Mouse (Mus musculus) lung, adult 2 months (tissue): ENCODE measurements around the gene Dgki.

Experiments used
- CTCF ChIP-seq: fragments of 200-500 bp; IDR thresholded peaks from 2 replicates; pipeline ENCODE4 v1.5.1; 2011; ENCODE audit warnings: mild to moderate bottlenecking, low read length, control low read depth; ENCODE audit not compliant: insufficient read depth
- POLR2A ChIP-seq: fragments of 200-500 bp; IDR thresholded peaks from 2 replicates; pipeline ENCODE4 v1.6.1; 2011; ENCODE audit warnings: low read depth, mild to moderate bottlenecking, control low read depth, low read length, borderline replicate concordance; ENCODE audit errors: extremely low read depth

DNA sequence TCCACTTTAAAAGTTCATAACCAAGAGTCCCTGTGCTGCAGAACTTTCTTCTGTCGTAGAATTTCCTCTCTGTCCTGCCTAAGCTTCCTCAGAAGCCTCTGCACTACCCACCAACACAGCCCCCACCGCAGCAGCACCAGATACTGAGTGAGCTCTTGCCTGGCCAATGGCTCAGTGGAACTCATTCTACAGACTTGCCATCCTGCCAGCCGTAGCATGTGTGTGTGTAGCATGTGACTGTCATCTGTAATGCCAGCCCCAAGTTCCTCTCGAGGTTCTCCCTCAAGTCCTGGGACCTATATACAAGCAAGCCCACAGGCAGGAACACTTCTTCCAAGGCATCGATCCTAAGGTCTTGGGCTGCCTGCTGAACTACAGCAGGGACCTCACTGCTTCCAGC, 38.1 kb upstream of the Dgki start:
- TF ChIP-seq POLR2A: no peak
- no peak for TF ChIP-seq CTCF
